Mouse (Mus musculus): ENCODE data around the gene Osbpl2.
A peak's percentile ranks its signal among the peaks of the same experiment; 100 is the strongest.

The Osbpl2 gene

GRCm38 (mm10) chr2:180118661-180119438 is at the start of gene Osbpl2:
Osbpl2 (plus strand) TSS chr2:180119306.
- peak; percentile 99 for DNase-seq (ENCODE audit: low read depth)

- no peak for DNase-seq (ENCODE audit: low read depth)
These were observed 49.2 kb upstream of the Osbpl2 start for GRCm38 (mm10) chr2:180069770-180070480.

- peak; percentile 83 for DNase-seq (ENCODE audit: low read depth)
These were observed 48.3 kb upstream of the Osbpl2 start, which contains the start of gene Mtg2 for GRCm38 (mm10) chr2:180070481-180071453. Mtg2 (plus strand) TSS chr2:180070588.

- no peak for DNase-seq (ENCODE audit: low read depth)
These were observed 47.4 kb upstream of the Osbpl2 start for GRCm38 (mm10) chr2:180071671-180072070.

- DNase-seq (ENCODE audit: low read depth) = no peak
These were observed 46.2 kb upstream of the Osbpl2 start for GRCm38 (mm10) chr2:180072886-180073285.

GRCm38 (mm10) chr2:180077622-180078021 is 41.5 kb upstream of the Osbpl2 start:
- no peak for DNase-seq (ENCODE audit: low read depth)

GRCm38 (mm10) chr2:180080680-180081079 is 38.4 kb upstream of the Osbpl2 start:
- no peak for DNase-seq (ENCODE audit: low read depth)

GRCm38 (mm10) chr2:180083063-180083462 is 36.0 kb upstream of the Osbpl2 start:
- DNase-seq (ENCODE audit: low read depth) = no peak

- no peak for DNase-seq (ENCODE audit: low read depth)
These were observed 34.5 kb upstream of the Osbpl2 start for GRCm38 (mm10) chr2:180084565-180084964.

GRCm38 (mm10) chr2:180085926-180086636 is 33.0 kb upstream of the Osbpl2 start:
- DNase-seq (ENCODE audit: low read depth) = no peak

- no peak for DNase-seq (ENCODE audit: low read depth)
These were observed 32.5 kb upstream of the Osbpl2 start for GRCm38 (mm10) chr2:180086637-180087027.

GRCm38 (mm10) chr2:180087472-180087871 is 31.6 kb upstream of the Osbpl2 start:
- DNase-seq (ENCODE audit: low read depth) = no peak

- no peak for DNase-seq (ENCODE audit: low read depth)
These were observed 28.8 kb upstream of the Osbpl2 start for GRCm38 (mm10) chr2:180090285-180090684.

- no peak for DNase-seq (ENCODE audit: low read depth)
These were observed 23.4 kb upstream of the Osbpl2 start for GRCm38 (mm10) chr2:180095711-180096110.

- no peak for DNase-seq (ENCODE audit: low read depth)
These were observed 21.5 kb upstream of the Osbpl2 start for GRCm38 (mm10) chr2:180097585-180097984.

GRCm38 (mm10) chr2:180098167-180098566 is 20.9 kb upstream of the Osbpl2 start:
- no peak for DNase-seq (ENCODE audit: low read depth)

GRCm38 (mm10) chr2:180099529-180099928 is 19.6 kb upstream of the Osbpl2 start:
- no peak for DNase-seq (ENCODE audit: low read depth)

- no peak for DNase-seq (ENCODE audit: low read depth)
These were observed 15.7 kb upstream of the Osbpl2 start for GRCm38 (mm10) chr2:180103151-180103977.

GRCm38 (mm10) chr2:180103978-180104658 is 15.0 kb upstream of the Osbpl2 start, which contains the start of gene Hrh3:
Hrh3 (minus strand) TSS chr2:180104488.
- DNase-seq (ENCODE audit: low read depth) = no peak
